22 mouse cellular contexts compared by ENCODE assay signal in genomic region chr3:115898354-115898948, GRCm38 (mm10). TPM values are rescaled to one million over a fixed set of nuclear protein-coding genes. Genes with fewer than 3 reads are reported as not detected.
DNase-seq lines count a peak whose midpoint lies in the region; ATAC-seq and TF ChIP-seq lines count a peak whose summit lies in the region.
"Had no signal": no experiment of that assay in that cellular context is flagged by ENCODE, and none has a peak within 500 bp of the region (broad histone marks: within the 10 kb centered on the region; RNA-seq: fewer than 3 reads in every experiment).

No protein-coding gene starts in this region.

- no peaks in the 10 kb centered on the region for H3K27me3 ChIP-seq in forebrain, embryonic 14.5 days (replicated peaks; ENCODE audit: control insufficient read depth, insufficient read depth, low read length)
- no peaks in the 10 kb centered on the region for H3K27me3 ChIP-seq in forebrain, embryonic 12.5 days
- no peaks in the 10 kb centered on the region for H3K27me3 ChIP-seq in midbrain, embryonic 15.5 days (replicated peaks)
- H3K27me3 ChIP-seq: CH12.LX; embryonic facial prominence, embryonic 12.5 days; forebrain, embryonic 15.5 days; intestine, embryonic 15.5 days; Patski had no signal

- no peak overlapping the region for H3K9ac ChIP-seq in forebrain, embryonic 14.5 days (ENCODE audit: low read length)
- no peak overlapping the region for H3K9ac ChIP-seq in forebrain, embryonic 12.5 days
- no peak overlapping the region for H3K9ac ChIP-seq in midbrain, embryonic 15.5 days
- H3K9ac ChIP-seq: embryonic facial prominence, embryonic 12.5 days; forebrain, embryonic 15.5 days; intestine, embryonic 15.5 days had no signal

- H3K4me1 ChIP-seq in forebrain, embryonic 14.5 days (ENCODE audit: control insufficient read depth, insufficient read depth, low read length), result no peaks in the 10 kb centered on the region
- H3K4me1 ChIP-seq in forebrain, embryonic 12.5 days, result peaks cover 7% of the 10 kb centered on the region; the same call in 1 of the 2 replicates
- H3K4me1 ChIP-seq in midbrain, embryonic 15.5 days, result 0 out of 2 replicates have a peak, but pooled peaks cover 4% of the 10 kb centered on the region
- H3K4me1 ChIP-seq: embryonic facial prominence, embryonic 12.5 days; forebrain, embryonic 15.5 days; hindbrain, embryonic 10.5 days; intestine, embryonic 15.5 days had no signal

- peak; percentile 46 for ATAC-seq in forebrain, embryonic 14.5 days
- ATAC-seq in forebrain, embryonic 12.5 days (ENCODE audit: low FRiP score), result no peak
- ATAC-seq in midbrain, embryonic 15.5 days (replicated peaks), result peak; percentile 84
- ATAC-seq: activated CD4-positive, CD25-positive, alpha-beta regulatory T cell, adult 4 months; forebrain, embryonic 15.5 days; intestine, embryonic 15.5 days; Patski had no signal

- no peak for TF ChIP-seq CTCF in brain, embryonic 14.5 days (IDR thresholded peaks at IDR 0.05; ENCODE audit: borderline replicate concordance, extremely low read depth, insufficient read depth, insufficient read length)

- no peak overlapping the region for H3K4me2 ChIP-seq in forebrain, embryonic 14.5 days (ENCODE audit: low read length)
- no peak overlapping the region for H3K4me2 ChIP-seq in forebrain, embryonic 12.5 days
- no peak overlapping the region for H3K4me2 ChIP-seq in midbrain, embryonic 15.5 days
- H3K4me2 ChIP-seq: embryonic facial prominence, embryonic 12.5 days; forebrain, embryonic 15.5 days; heart, embryonic 11.5 days; intestine, embryonic 15.5 days had no signal

- H3K4me3 ChIP-seq in forebrain, embryonic 14.5 days (ENCODE audit: low read depth, low read length), result no peak overlapping the region
- H3K4me3 ChIP-seq in forebrain, embryonic 12.5 days (replicated peaks), result no peak overlapping the region
- H3K4me3 ChIP-seq in midbrain, embryonic 15.5 days, result no peak overlapping the region
- H3K4me3 ChIP-seq: embryonic facial prominence, embryonic 12.5 days; forebrain, embryonic 15.5 days; heart, adult 2 months; hindbrain, embryonic 10.5 days; intestine, embryonic 15.5 days had no signal

- no peaks in the 10 kb centered on the region for H3K9me3 ChIP-seq in forebrain, embryonic 14.5 days (replicated peaks; ENCODE audit: control insufficient read depth, low read length)
- H3K9me3 ChIP-seq in forebrain, embryonic 12.5 days, result no peaks in the 10 kb centered on the region
- H3K9me3 ChIP-seq in midbrain, embryonic 15.5 days, result no peaks in the 10 kb centered on the region
- H3K9me3 ChIP-seq: embryonic facial prominence, embryonic 12.5 days; forebrain, embryonic 15.5 days; hindbrain, embryonic 10.5 days; intestine, embryonic 15.5 days had no signal

- DNase-seq in forebrain, embryonic 14.5 days (ENCODE audit: low spot score), result peak; percentile 14
- DNase-seq in CD4-positive helper T cell, adult 2 months (ENCODE audit: low read depth, low spot score), result peak; percentile 21
- DNase-seq in brain, embryonic 14.5 days (ENCODE audit: low read depth), result peak; percentile 73
- DNase-seq in adipocyte (ENCODE audit: low spot score), result no peak
- DNase-seq in thymus, postnatal 4 days, result no peak
- DNase-seq: adrenal gland, adult 2 months; adrenal gland, postnatal 25 days; cerebellum, adult 8-10 months; cerebellum, postnatal 25 days; gastrocnemius, postnatal 14 days; heart, adult 2 months; kidney, adult 18-20 months had no signal

- no peak for TF ChIP-seq POLR2A in brain, embryonic 14.5 days (IDR thresholded peaks at IDR 0.05; ENCODE audit: borderline replicate concordance, extremely low read depth, insufficient read depth, insufficient read length, poor library complexity, severe bottlenecking)

- H3K36me3 ChIP-seq in forebrain, embryonic 14.5 days (ENCODE audit: control insufficient read depth, insufficient read depth, low read length), result peaks cover 26% of the 10 kb centered on the region; the same call in 1 of the 2 replicates
- H3K36me3 ChIP-seq in forebrain, embryonic 12.5 days (replicated peaks), result peaks cover 14% of the 10 kb centered on the region; the same call in 1 of the 2 replicates
- 0 out of 2 replicates have a peak, but pooled peaks cover 4% of the 10 kb centered on the region for H3K36me3 ChIP-seq in midbrain, embryonic 15.5 days (replicated peaks)
- H3K36me3 ChIP-seq: intestine, embryonic 15.5 days had no signal

- WGBS in forebrain, embryonic 14.5 days, result 57% methylated on average over 3 of the region's 3 CpGs
- WGBS in forebrain, embryonic 12.5 days, result 66% methylated on average over 3 of the region's 3 CpGs
- WGBS in midbrain, embryonic 15.5 days, result 42% methylated on average over 3 of the region's 3 CpGs

- no peak overlapping the region for H3K27ac ChIP-seq in forebrain, embryonic 14.5 days (ENCODE audit: low read depth, low read length)
- H3K27ac ChIP-seq in forebrain, embryonic 12.5 days, result no peak overlapping the region
- 0 out of 2 replicates have a peak overlapping the region, but pooled peaks have one; percentile 25 for H3K27ac ChIP-seq in midbrain, embryonic 15.5 days
- H3K27ac ChIP-seq: embryonic facial prominence, embryonic 12.5 days; forebrain, embryonic 15.5 days; heart, adult 2 months; hindbrain, embryonic 10.5 days; intestine, embryonic 15.5 days had no signal

RNA-seq across cellular contexts. Expression of gene Dph5, which starts 10.8 kb away (rescaled TPM):
- 24.6 and 27.4 TPM in 2 replicates for polyA plus RNA-seq in forebrain, embryonic 14.5 days (2014; fragmentation: Nextera tagmentation; extraction: Ambion mirVana)
- 26.1 and 28.3 TPM in 2 replicates for polyA plus RNA-seq in forebrain, embryonic 12.5 days (2016; fragmentation: Nextera tagmentation; extraction: Ambion mirVana)
- 11.7 and 12.7 TPM in 2 replicates for polyA plus RNA-seq in brain, embryonic 14.5 days (2012; rRNA removed)
- 22.3 and 23.8 TPM in 2 replicates for polyA plus RNA-seq in midbrain, embryonic 15.5 days (2015; fragmentation: Nextera tagmentation; extraction: Ambion mirVana)

Comparison
In these comparisons a context has a peak if more than half of its experiments do, and no peak if none do; other contexts are left out.
1. DNase-seq: peak in forebrain, embryonic 14.5 days (single experiment), CD4-positive helper T cell, adult 2 months (single experiment) and brain, embryonic 14.5 days (single experiment); none in adipocyte (single experiment) and thymus, postnatal 4 days (single experiment).